Mouse (Mus musculus) C2C12 (cell line): ENCODE measurements around the gene Abhd14a. TPM values are rescaled to one million over a fixed set of nuclear protein-coding genes. Genes with fewer than 3 reads are reported as not detected.

Source experiments
- H3K27me3 ChIP-seq: one replicate; pipeline ENCODE4 v1.6.1; 2011; ENCODE audit not compliant: control insufficient read depth, insufficient read depth, insufficient read length
- H3K36me3 ChIP-seq: one replicate; pipeline ENCODE4 v1.6.1; 2011; ENCODE audit not compliant: control insufficient read depth, insufficient read depth
- H3K4me3 ChIP-seq: one replicate; pipeline ENCODE4 v1.5.1; 2011; ENCODE audit warnings: mild to moderate bottlenecking, control low read depth; ENCODE audit not compliant: poor library complexity, insufficient read depth, severe bottlenecking
- H3K79me2 ChIP-seq: one replicate; pipeline ENCODE4 v1.6.1; 2011; ENCODE audit not compliant: control insufficient read depth, insufficient read depth
- H3K79me3 ChIP-seq: one replicate; pipeline ENCODE4 v1.6.1; 2011; ENCODE audit warnings: low read depth, control low read depth
- H3ac ChIP-seq: one replicate; pipeline ENCODE3; 2011; ENCODE audit warnings: low read depth; ENCODE audit not compliant: control insufficient read depth, insufficient read length
- CEBPB ChIP-seq: IDR thresholded peaks from one replicate; pipeline ENCODE4 v1.6.1; 2011; ENCODE audit warnings: low read depth, mild to moderate bottlenecking, control low read depth, moderate library complexity
- CTCF ChIP-seq: IDR thresholded peaks from one replicate; pipeline ENCODE4 v1.5.1; 2011; ENCODE audit not compliant: control insufficient read depth, insufficient read depth, insufficient read length
- FOSL1 ChIP-seq: IDR thresholded peaks from one replicate; pipeline ENCODE4 v1.8.0; 2011; ENCODE audit warnings: mild to moderate bottlenecking, low read length; ENCODE audit not compliant: poor library complexity, insufficient read depth, severe bottlenecking
- MAX ChIP-seq: IDR thresholded peaks from one replicate; pipeline ENCODE4 v1.6.1; 2011; ENCODE audit warnings: mild to moderate bottlenecking, control low read depth
- MYOD1 ChIP-seq: IDR thresholded peaks from one replicate; pipeline ENCODE4 v1.6.1; 2011; ENCODE audit warnings: low read depth; ENCODE audit not compliant: control insufficient read depth, insufficient read length
- MYOG ChIP-seq: IDR thresholded peaks from one replicate; pipeline ENCODE4 v1.6.1; 2011; ENCODE audit not compliant: control insufficient read depth, insufficient read length; ENCODE audit errors: extremely low read depth
- USF1 ChIP-seq: IDR thresholded peaks from one replicate; pipeline ENCODE4 v1.6.1; 2011; ENCODE audit warnings: low read depth, mild to moderate bottlenecking, control low read depth, moderate library complexity
- polyA plus RNA-seq: library from polyadenylated mRNA; unstranded; fragments of >200 nt; fragmentation: generic; extraction: Trizol; gene quantifications from one replicate; pipeline ENCODE4 v1.2.1, GENCODE M21; 2012; ENCODE audit warnings: missing spikeins

Abhd14a gene
- polyA plus RNA-seq, 1 experiment = 18.4 TPM

DNA sequence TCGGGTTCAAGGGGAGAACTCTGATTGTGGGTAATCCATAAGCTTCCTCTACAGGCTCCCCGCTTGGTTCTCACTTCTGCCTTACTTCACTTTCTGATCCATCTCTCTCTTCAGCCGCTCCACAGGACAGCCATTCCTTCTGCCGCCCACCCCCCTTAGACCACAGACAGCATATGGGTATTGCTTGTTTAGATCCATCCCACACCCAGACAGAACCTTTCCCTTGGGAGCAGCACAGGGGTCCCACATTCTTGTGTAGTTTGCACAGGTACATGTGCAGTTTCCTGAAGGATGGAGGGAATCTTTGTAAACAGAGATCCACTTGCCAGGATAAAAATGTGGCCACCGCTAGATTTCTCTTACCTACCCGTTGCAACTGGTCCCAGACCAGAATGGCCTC is 4.9 kb upstream of the Abhd14a start:
- H3ac ChIP-seq = no peak overlapping the region
- peaks cover 36% of the 10 kb centered on the region for H3K79me3 ChIP-seq
- H3K79me2 ChIP-seq = peaks cover 36% of the 10 kb centered on the region
- TF ChIP-seq MYOD1 (no peak), CEBPB (no peak), USF1 (no peak), MAX (no peak), CTCF (no peak), MYOG (no peak), FOSL1 (no peak)
- no peaks in the 10 kb centered on the region for H3K36me3 ChIP-seq
- H3K4me3 ChIP-seq = no peak overlapping the region
- H3K27me3 ChIP-seq = no peaks in the 10 kb centered on the region

DNA sequence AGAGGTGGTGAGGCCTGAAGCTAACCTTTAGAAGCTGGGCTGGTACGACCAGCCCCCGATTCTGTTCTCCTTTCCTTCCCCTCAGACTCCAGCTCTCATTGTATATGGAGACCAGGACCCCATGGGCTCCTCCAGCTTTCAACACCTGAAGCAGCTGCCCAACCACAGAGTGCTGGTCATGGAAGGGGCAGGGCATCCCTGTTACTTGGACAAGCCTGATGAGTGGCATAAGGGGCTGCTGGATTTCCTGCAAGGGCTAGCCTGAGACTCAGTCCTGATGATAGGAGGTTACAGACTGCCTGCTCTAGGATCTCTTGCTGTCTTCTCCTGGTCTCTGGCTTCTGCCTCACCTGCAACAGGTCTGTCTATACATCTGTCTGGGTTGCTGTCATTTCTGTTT is 4.4 kb upstream of the Abhd14a start:
- no peak for TF ChIP-seq MAX
- H3ac ChIP-seq = no peak overlapping the region
- H3K36me3 ChIP-seq = no peaks in the 10 kb centered on the region
- peaks cover 31% of the 10 kb centered on the region for H3K79me3 ChIP-seq
- peaks cover 31% of the 10 kb centered on the region for H3K79me2 ChIP-seq
- H3K4me3 ChIP-seq = no peak overlapping the region
- H3K27me3 ChIP-seq = no peaks in the 10 kb centered on the region

DNA sequence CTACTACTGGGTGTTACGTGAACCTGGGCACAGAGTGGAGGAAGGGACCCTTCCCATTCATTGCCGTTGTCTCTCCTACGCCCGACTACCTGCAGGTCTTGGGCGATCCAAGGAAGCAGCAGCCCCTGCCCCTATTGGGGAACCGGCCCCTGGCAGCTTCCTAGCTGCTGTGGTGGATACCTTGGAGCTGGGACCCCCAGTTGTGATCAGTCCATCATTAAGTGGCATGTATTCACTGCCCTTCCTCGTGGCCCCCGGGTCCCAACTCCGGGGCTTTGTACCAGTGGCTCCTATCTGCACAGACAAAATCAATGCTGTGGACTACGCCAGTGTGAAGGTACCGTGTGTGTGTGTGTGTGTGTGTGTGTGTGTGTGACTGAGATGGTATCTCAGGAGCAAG is 3.8 kb upstream of the Abhd14a start:
- Histone ChIP-seq H3K79me3 (peaks cover 26% of the 10 kb centered on the region), H3K36me3 (no peaks in the 10 kb centered on the region)
- TF ChIP-seq USF1 = no peak
- TF ChIP-seq MYOD1 = no peak
- no peak for TF ChIP-seq CTCF
- no peak for TF ChIP-seq MAX
- TF ChIP-seq CEBPB = no peak
- no peak for TF ChIP-seq FOSL1
- no peak for TF ChIP-seq MYOG

DNA sequence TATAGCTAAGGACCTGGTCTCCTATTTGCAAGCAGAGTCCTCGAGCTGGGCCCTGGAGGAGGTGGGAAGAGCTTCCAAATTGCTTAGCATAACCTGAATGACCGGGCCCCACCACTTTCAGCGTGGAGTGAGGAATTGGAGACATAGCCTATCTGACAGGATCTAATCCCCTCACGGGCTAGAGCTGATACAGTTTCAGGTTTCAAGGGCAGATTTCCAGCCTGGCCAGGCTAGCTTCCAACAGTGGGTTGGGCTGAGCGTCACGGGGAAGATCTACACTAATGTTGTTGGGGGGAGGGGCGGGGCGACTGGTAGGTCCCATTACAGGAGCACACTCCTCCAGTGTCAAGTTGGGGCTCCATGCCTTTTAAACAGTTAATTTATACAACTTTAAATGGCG is 3.2 kb upstream of the Abhd14a start:
- H3K79me3 ChIP-seq = peaks cover 20% of the 10 kb centered on the region
- TF ChIP-seq CTCF = no peak
- TF ChIP-seq MAX = no peak
- no peak for TF ChIP-seq USF1
- TF ChIP-seq FOSL1 = no peak
- TF ChIP-seq MYOG = no peak
- no peak for TF ChIP-seq CEBPB
- no peak for TF ChIP-seq MYOD1
- H3K36me3 ChIP-seq = no peaks in the 10 kb centered on the region
- no peak overlapping the region for H3ac ChIP-seq
- no peak overlapping the region for H3K4me3 ChIP-seq
- peaks cover 19% of the 10 kb centered on the region for H3K79me2 ChIP-seq
- H3K27me3 ChIP-seq = no peaks in the 10 kb centered on the region

More for the DNA sequence above, 3.8 kb upstream of the Abhd14a start:
- Histone ChIP-seq H3ac (no peak overlapping the region), H3K27me3 (no peaks in the 10 kb centered on the region), H3K79me2 (peaks cover 25% of the 10 kb centered on the region), H3K4me3 (no peak overlapping the region)

DNA sequence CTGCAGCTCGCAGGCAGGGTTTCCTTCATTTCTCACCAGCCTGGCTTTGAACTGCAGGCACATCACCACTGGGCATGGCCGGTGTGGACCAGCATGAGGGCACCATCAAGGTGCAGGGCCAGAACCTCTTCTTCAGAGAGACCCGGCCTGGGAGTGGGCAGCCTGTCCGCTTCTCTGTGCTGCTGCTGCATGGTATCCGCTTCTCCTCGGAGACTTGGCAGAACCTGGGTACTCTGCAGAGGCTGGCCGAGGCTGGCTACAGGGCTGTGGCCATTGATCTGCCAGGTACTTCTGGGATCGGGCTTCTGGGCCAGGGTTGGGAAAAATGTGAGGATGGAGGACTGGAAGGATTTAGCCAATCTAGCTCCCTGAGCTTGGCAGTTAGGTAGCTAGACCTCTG is 2.5 kb upstream of the Abhd14a start:
- H3ac ChIP-seq = no peak overlapping the region
- H3K79me2 ChIP-seq = peaks cover 12% of the 10 kb centered on the region
- no peak overlapping the region for H3K4me3 ChIP-seq
- H3K27me3 ChIP-seq = no peaks in the 10 kb centered on the region
- no peaks in the 10 kb centered on the region for H3K36me3 ChIP-seq
- peaks cover 13% of the 10 kb centered on the region for H3K79me3 ChIP-seq
- TF ChIP-seq MYOG = no peak
- no peak for TF ChIP-seq CTCF
- TF ChIP-seq FOSL1 = no peak
- no peak for TF ChIP-seq MYOD1
- no peak for TF ChIP-seq CEBPB
- TF ChIP-seq MAX = no peak
- TF ChIP-seq USF1 = no peak

DNA sequence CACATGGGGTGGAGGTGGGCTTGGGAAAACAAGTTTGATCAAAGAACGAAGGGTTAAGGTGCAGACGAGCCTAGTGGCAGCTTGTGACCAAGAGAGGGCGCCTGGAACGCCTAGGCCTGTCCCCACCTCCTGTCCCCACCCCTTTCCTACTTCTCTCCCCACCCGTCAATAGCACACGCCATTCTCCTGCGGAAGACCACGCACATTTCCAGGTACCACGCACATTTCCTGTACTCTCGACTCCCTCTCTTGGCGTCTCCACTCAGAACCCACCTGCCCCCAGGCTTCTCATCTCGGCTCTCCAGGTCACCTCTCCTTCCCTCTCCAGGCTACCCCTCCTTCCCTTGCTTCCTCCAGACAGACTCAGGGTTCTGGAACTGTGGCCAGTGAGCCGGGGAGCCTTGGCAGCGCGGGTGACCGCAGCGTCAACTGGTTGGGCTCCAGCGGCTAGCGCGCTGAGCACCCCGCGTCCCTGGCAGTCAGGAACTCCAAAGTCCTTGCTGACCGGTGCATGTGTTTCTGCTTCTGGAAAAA is 1.1 kb upstream of the Abhd14a start:
- H3K4me3 ChIP-seq = peak overlapping the region; percentile 48
- peaks cover 4% of the 10 kb centered on the region for H3K79me3 ChIP-seq
- no peaks in the 10 kb centered on the region for H3K36me3 ChIP-seq
- H3K27me3 ChIP-seq = no peaks in the 10 kb centered on the region
- H3ac ChIP-seq = peak overlapping the region; percentile 73
- TF ChIP-seq MAX (peak; percentile 18), MYOD1 (no peak), FOSL1 (no peak), CTCF (peak; percentile 67)
- no peaks in the 10 kb centered on the region for H3K79me2 ChIP-seq

DNA sequence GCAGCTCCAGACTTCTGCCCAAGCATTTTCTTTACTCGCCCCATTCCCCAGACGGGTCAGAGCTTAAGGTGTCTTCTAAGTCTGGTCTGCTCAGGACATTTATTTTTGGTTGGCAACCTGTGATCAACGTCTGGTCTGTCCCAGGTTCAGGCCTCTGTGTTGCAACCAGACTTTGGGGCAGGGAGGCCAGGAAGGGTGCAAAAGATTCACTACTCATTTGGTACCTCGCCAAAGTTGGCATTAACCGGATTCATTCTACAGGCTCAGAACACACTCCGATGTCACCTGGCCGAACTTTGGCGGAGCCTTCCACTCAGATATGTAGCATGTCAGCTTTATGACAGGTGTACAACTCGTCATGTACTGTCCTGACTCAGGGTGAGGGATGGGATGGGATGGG is 473 bp upstream of the Abhd14a start:
- H3ac ChIP-seq = peak overlapping the region; percentile 13
- H3K27me3 ChIP-seq = no peaks in the 10 kb centered on the region
- H3K79me2 ChIP-seq = no peaks in the 10 kb centered on the region
- TF ChIP-seq MYOG (no peak), MYOD1 (no peak), MAX (no peak), USF1 (no peak)
- H3K36me3 ChIP-seq = no peaks in the 10 kb centered on the region
- H3K79me3 ChIP-seq = peaks cover 4% of the 10 kb centered on the region
- H3K4me3 ChIP-seq = no peak overlapping the region
